Mouse (Mus musculus): ENCODE data around the gene Gm28048.

Gm28048 gene

DNA sequence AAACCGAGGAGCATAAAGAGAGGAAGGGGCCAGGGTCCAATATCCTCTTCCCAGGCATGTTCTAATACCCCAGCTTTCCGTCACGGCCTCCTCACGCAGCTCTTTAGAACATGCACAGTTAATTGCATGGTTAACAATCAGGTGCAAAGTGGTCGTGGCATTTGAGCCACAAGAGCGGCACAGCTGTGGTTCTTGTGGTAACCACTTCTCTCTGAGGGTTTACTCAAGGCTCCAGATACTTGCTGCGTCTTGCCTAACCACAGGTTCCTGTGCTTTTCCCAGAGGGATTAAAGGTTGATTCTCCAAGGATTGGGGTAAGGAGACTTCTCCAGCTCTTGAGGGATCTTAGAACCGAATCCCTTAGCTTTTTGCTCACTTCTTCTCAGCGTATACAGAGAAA lies 90.6 kb downstream of the Gm28048 start:
- no peak for DNase-seq (ENCODE audit: low read depth, low spot score)

GRCm38 (mm10) chr11:22889224-22889623 lies 92.7 kb downstream of the Gm28048 start:
- DNase-seq (ENCODE audit: low read depth, low spot score): no peak

DNA sequence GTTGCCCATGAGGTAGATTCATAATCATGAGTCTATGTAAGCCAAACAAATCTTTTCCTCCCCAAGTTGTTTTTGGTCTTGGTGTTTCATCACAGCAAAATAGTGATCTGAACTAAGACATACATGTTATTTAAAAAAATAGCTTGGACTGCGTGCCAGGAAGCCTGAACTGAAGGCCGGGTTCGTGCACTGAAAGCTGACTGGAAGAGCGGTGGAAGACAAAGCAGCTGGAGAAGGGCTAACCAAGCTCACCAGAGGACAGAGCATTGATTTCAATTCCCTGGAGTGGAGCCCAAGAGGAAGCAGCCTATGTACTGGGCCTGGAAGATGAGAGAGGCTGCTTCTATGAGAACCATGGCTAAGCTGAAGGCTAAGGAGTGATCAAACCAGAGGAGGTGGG lies 94.9 kb downstream of the Gm28048 start:
- no peak for DNase-seq (ENCODE audit: low read depth, low spot score)

GRCm38 (mm10) chr11:22885350-22885749 lies 96.5 kb downstream of the Gm28048 start:
- DNase-seq (ENCODE audit: low read depth, low spot score): no peak

GRCm38 (mm10) chr11:22883676-22884075 lies 98.2 kb downstream of the Gm28048 start:
- DNase-seq (ENCODE audit: low read depth, low spot score): no peak

DNA sequence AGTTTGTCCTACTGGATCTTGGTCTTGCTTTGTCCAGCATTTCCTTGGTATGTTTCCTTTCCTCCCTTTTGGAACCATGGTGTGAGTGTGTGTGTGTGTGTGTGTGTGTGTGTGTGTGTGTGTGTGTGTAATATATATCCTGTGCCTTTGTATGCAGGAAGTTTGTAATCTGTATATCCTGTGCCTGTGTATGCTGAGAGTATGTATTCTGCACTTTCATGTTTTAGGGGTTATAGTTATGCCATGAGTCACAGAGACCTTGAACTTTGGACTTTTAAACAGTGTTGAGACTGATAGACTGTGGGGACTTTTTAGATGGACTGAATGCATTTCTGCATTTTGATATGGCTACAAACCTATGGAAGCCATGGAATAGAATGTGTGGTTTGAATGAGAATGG lies 99.0 kb downstream of the Gm28048 start:
- no peak for DNase-seq (ENCODE audit: low read depth, low spot score)

DNA sequence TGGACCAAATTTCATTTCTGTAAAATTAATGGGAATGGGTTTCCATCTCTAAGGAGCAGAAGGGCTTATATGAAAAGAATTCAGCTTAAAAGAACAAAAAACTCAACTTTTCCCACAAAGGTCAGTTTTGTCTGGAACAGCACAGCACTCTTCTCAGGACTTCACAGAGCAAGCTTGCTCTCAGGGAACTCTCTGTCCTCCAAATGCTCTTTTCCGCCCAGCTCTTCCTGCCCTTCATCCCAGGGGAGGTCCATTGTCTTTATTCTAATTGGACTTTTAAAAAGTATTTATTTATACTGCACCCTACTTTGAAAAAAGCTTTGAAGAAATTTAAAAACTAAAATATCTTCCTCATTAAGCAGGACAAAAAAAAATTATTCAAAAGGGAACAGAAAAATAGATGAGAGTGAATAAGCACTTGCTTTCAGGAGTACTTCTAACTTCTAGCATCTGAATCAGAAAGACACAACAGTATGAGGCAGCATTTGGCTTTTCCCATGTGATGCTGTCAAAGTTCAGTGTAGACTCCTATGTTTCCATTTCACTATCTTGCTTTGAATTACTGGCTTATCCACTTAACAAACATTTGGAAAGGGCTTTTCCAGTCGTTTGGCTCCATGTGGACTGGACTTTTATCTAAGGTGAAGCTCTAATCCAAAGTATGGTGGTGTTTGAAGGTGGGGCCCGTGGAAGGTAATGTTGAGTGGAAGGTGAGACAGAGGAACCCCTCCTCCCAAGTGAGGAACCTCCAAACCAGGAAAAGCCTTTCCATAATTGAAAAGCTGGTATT lies 101.3 kb downstream of the Gm28048 start:
- no peak for DNase-seq (ENCODE audit: low read depth, low spot score)

- no peak for DNase-seq (ENCODE audit: low read depth, low spot score)
Observed at GRCm38 (mm10) chr11:22879645-22880044, 102.2 kb downstream of the Gm28048 start.

- DNase-seq (ENCODE audit: low read depth, low spot score): no peak
Observed at GRCm38 (mm10) chr11:22876680-22877330, 105.1 kb downstream of the Gm28048 start.

DNA sequence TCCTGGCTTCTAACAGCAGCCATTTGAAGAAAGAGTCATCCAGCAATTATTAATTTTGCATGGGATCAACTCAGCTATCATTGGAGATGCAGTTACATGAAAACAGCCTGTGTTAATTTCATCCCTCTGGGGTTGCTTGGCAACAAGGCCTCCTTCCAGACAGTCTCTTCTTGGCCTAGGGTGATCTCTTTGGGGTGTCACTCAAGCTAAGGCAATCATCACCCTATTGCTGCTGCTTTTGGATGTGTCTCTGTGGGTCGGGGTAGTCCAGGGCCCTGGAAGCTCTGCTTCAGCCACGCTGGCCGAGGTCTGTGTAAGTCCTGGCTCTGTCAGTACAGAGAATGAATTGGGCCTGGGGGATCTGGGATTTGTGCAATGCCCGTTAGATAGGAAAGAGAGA lies 106.6 kb downstream of the Gm28048 start:
- no peak for DNase-seq (ENCODE audit: low read depth, low spot score)

DNA sequence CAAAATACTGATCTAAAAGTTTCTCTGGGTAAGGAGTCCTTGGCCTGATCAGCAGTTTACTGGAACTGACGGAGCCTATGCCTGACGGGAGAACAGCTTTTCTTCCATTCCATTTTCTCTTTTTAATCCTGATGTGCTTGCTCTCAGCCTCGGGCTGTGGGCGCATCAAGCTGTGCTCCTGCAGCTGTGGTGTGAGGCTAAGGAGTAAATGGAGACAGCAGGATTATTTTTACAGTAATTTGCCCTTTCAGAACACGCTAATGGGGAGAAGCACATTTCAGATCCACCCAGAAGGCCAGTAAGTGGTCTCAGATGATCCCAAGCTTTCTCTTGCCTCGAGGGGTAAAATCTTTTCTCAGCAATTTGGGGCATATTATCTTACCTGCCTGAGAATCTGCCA lies 107.1 kb downstream of the Gm28048 start:
- DNase-seq (ENCODE audit: low read depth, low spot score): no peak

DNA sequence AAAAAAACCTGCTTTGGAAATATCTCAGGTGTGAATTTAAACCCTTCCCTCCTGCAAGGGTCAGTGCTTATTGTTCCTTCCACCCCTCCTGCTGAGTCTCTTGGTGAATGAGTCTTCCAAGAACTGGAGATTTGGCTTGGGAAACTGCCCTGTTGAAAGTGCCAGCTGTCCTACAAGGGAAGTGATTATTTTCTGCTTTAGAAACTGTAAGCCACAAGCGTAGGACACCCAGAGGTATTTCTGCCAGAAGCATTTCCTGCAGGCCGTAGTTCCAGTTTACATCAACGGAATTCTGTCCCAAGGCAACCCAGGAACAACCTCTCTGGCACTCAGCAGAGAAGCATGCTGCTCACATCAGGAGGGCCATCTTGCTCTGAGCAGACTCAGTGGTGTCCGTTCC lies 108.5 kb downstream of the Gm28048 start:
- no peak for DNase-seq (ENCODE audit: low read depth, low spot score)

DNA sequence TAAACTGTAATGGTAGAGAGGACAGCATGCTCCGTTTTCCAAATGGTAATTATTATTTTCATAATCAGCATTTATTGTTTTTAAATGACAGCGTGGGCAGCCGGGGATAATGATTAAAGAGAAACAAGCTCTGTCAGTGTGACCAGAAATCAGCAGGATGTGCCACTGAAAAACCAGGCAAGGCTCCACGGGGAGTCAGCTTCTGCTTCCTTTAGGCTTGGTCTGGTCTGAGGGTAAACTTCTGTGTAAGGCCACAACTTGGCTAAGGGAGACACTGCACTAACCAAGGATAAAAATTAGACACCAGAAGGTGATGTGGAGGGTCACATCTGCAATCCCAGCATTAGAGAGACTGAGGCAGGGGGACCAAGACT lies 109.6 kb downstream of the Gm28048 start:
- no peak for DNase-seq (ENCODE audit: low read depth, low spot score)

GRCm38 (mm10) chr11:22871628-22872306 lies 110.1 kb downstream of the Gm28048 start:
- DNase-seq (ENCODE audit: low read depth, low spot score): no peak

DNA sequence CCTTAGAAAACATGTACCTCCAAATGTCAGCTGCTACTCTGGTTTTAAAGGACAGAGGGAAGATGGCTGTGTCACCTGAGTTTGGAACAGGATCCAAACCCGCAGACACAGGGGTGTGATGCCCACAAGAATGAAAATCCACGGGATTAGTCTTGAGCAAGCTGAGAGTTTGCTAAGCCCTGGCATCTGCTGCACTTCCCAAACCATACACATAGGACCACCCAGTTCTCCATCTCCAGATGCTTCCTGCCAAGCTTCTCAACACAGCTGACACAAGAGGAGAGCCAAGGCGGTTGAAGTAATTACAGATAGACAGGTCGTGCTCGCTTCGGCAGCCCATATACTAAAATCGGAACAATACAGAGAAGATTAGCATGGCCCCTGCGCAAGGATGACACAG lies 113.3 kb downstream of the Gm28048 start:
- DNase-seq (ENCODE audit: low read depth, low spot score): no peak

DNA sequence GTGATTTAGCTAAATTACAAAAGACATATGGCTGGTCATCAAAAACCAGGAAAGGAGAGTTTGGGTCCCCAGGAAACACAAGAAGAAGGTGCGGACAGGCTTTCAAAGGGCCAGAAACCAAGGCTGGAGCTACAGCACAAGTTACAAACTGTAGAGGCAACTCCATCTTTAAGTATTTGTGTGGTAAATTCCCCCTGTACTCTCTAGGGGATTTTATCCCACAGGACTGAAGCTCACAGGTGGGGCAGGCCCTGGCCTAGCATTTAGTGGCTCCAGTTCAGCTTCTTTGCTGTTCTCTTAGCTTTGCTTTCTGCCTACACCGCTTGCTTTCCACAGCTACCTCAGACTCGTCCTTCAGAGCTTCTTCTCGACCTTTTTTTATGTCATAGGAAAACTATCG lies 114.2 kb downstream of the Gm28048 start:
- no peak for DNase-seq (ENCODE audit: low read depth, low spot score)

DNA sequence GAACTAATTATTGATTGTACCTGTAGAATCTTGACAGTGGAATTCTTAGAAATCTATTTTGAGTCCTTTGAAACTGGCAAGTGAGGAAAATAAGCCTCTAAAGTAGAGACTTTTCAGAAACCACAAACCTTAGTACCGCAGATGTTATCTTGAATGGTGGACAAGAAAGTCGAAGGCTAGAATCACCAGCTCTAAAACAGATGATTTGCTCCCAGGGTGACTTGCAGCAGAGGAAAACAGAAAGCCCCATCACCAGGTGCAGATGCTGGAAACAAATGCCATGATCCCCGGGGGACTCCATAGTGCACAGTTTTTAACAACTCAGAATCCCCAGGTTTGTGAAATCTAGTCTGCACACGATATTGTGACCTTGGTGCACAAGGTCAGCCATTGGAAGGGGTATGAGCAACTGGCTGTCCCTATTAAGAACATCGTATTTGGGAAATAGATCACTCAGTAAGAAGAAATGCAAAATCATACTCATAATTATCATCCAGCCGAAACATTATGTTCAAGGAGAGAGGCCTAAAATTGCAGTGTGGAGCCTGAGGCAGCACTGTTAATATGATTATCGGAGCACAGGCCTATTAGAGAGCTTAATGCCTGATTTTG lies 116.1 kb downstream of the Gm28048 start:
- DNase-seq (ENCODE audit: low read depth, low spot score): no peak

- DNase-seq (ENCODE audit: low read depth, low spot score): no peak
Observed at GRCm38 (mm10) chr11:22864305-22865060, 117.4 kb downstream of the Gm28048 start.

DNA sequence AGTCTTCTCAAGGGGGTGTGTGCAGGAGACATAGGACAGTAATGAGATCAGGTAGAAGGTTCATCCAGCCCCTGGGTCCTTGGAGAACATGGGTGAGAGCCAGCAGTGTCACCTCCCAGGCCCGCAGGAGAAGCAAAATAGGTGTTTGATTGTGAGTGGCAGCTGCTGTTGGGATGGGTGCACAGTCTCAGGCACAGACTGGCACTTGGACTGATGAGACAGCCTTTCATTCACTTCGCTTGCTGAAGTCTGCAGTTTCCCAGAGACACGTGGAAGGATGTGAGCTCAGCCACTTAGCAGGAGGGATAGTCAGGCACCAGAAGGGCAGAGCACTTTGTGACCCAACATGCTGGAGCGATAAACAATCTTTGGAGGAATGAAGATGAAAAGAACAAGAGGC lies 118.3 kb downstream of the Gm28048 start:
- no peak for DNase-seq (ENCODE audit: low read depth, low spot score)

- DNase-seq (ENCODE audit: low read depth, low spot score): no peak
Observed at GRCm38 (mm10) chr11:22861315-22861714, 120.6 kb downstream of the Gm28048 start.

DNA sequence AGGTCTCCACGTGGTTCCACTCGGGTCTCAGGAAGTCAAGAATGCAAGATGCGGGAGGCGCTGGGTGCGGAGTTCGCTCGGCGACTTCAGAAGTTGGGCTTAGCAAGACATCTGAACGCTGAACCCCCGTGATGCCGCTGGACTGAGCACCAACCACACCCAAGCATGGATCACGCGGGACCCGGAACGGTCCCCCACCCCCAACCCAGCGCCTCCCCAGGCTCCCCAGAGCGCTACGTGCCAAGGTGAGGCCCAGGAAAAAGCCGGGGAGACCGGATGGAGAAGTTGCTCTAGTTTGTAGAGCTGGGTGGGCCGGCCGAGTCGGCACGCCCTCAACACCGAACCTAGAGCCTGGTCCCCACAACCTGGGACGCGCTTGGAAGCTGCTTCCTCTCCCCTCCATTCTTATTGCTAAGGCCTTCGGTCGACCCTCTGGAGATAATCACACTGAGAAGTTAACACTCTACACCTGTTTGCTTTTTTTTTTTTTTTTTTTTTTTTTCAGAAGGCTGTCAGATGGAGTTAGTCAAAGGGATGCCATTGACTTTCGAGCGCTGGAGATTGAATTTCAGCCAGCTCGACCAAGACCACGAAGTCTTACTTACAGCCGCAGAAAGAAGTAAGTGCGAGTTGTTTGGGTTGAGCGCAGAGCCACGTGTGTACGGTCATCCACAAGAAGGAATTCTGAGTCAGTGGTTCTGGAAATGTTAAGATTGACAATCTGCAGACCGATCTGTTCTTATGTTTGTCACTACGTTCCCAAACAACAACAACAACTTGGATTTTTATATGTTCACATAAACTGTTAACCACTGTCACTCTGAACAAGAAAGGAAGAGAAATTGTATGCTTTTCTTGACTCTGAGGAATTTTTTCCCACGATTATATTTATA lies 121.3 kb downstream of the Gm28048 start, which contains the start of gene B3gnt2:
B3gnt2 (minus strand) TSS at position 627 of the 893 bp plus-strand sequence.
- DNase-seq (ENCODE audit: low read depth, low spot score): peak; percentile 74
